Mouse (Mus musculus) megakaryocyte, embryonic 14.5 days (primary cell): ENCODE data around the gene Fbxl17.

Experiments
- FLI1 ChIP-seq: IDR thresholded peaks from 2 replicates; pipeline ENCODE4 v1.6.1; 2012; ENCODE audit warnings: low read length, inconsistent platforms, mixed read lengths
- GATA1 ChIP-seq: IDR thresholded peaks from 3 replicates; pipeline ENCODE4 v1.6.1; 2012; ENCODE audit warnings: mixed read lengths, low read length, inconsistent platforms, borderline replicate concordance

DNA sequence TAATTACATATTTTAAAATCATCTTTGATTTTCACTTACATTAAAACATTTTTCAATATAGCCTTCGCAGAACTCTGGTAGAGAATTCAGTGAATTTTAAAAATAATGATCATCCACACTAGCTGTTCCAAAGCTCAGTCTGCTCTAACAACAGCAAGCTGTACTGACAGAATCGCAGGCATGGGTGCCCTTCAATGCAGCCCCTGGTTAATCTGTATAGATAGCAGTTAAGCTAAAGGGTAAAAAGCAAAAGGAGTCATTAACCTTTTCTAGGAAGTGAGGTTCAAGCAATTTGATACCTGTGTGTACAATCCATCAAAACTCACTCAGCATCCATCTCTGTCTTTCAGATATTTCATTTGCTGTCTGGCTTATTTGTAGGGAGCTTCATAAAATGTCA, 273.4 kb downstream of the Fbxl17 start:
- TF ChIP-seq FLI1 (no peak), GATA1 (no peak)
